Mouse (Mus musculus) lung, postnatal 4 days (tissue): Measurements from ENCODE around the gene Mroh3.

ENCODE experiments used
- DNase-seq, 2 experiments: peaks; one replicate each; pipeline ENCODE4 v3.0.0; 2021

Gene Mroh3

DNA sequence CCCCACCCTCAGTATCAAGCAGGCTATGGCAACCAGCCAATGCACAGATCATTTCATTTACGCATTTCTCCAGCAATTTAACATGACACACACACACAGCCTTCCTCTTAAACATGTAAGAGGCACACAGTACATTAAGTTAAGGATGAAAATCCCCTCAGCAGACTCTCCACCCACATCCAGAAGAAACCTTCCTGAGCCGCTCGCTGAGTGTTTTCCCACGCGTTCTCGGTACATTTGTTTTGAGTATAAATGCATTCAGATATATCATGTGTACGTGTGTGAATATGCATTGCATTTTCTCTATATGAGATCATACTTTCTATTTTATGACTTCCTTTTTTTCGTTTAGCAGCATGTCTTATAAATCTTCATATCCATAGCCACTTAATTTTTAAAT is 61.3 kb downstream of the Mroh3 start:
- no peak for DNase-seq

DNA sequence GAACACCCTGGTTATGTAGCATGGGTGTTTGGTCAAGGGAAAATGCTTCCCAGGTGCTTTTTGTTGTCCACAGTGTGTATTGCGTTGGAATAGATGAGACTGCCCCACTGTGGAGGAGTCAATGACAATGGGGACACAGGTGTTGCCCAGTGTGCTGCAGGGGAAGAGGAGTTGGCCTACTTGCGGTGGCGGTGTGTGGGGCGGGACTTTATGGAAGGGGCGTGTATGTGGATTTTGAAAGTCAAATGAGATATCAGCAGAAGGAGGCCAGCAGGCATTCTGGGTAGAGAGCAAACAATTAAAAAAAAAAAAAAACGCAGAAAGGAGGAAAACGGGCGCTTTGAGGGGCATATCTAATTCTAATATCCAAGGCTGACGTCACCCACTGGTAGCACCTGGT is 62.9 kb downstream of the Mroh3 start:
- no peak for DNase-seq

DNA sequence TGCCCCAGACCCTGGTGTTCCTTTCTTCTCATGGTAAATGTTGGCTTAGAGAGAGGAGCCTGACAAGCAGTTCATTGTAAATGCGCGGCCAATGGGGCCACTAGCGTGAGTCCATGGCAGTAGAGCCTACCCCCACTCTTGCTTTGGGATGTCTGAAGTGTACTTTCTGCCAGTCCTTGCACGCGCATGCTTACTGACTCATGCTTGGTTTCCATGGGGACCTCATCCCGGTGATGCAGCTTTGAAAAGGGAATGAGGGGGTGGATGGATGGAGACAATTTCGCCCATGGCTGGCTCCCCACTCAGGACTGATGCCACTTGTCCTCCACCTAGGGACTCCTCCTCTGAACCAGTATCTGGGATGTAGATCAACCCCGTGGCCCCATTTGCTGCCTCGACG is 69.1 kb downstream of the Mroh3 start:
- DNase-seq = no peak

DNA sequence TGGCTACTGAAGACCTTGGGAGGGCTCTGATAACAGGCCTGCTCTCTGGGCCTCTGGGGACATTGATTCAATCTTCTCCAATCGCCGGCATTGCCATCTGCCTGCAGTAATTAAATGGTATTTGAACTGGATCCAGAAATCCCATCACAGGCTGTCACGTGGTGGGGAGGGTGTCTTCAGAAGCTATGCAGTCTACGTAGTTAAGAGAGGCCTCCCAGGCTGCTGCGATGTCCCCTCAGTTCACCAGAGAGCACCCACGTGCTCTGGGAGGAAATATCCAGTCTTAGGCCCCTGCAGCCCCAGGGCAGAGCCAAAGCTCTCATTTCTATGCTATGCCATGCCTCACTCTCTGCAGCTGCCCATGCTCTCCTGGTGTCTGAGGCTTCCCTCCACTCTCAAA is 70.3 kb downstream of the Mroh3 start:
- no peak for DNase-seq

DNA sequence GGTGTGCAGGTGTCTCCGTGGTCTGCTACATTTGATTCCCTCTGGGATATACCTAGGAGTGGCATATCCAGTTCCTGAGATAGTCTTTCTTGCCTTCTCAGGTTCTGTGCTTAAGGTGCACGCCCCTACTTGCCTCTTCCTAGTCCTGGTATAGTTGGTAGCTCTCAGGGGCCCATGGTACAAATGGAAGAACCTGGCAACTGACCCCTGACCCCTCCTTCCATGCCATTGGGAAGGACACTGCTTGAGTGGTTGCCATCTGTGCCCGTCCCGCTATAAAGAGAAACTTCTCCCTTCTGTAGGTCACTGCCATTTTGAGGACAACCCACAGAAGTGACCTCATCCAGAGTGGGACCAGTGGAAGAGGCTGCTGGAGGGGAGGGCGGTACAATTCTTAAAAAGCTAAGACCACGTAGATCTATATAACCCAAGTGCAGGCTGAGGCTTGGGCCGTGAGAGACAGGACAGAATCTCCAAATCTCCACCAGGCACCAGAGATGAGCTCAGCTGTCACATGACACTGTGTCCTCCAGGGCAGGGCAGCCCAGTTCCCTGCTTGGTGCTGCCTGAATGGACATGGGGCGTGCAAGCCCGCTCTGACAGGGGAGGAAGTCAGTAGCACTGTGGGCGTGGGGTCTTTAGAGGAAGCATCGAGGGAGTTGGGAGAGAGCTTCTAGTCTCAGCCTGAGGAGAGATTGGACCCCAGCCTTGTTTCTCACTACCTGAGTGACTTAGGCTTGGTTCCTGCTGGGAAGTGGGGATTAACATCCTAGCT is 71.3 kb downstream of the Mroh3 start:
- DNase-seq = peak; percentile 49 to 51

GRCm38 (mm10) chr1:136139990-136140640 is 72.5 kb downstream of the Mroh3 start:
- peak; percentile 77 to 84 for DNase-seq

DNA sequence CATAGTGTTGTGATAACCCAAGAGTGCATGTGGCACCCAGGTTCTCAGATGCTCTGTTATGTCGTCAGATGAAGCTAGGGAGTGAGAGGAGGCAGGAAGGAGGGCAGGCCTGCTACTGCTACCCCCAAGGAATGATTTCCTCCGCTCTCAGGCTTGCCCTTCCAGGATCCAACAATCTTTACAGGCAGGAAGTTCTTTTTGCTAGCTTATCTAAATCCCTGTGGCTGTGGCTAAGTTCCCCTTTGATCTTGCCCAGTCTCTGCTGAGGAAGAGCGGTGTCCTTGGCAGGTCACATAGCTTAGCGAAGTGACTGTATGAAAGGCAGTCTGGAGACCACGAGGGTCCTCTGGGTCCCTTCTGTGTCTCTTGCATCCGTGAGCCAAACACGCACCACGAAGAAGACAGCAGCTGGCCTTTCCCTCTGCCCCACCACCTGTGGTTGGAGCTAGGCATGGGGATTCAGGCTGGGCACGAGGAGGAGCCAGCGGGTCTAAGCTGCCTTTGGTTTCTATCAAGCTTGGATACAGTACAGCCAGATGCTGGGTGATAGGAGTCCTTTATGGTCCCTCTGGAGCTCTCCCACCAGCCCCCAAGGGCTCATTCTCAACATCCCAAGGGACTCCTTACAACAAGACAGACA is 74.3 kb downstream of the Mroh3 start:
- DNase-seq = no peak

- DNase-seq = peak; percentile 67 to 78
These were observed 75.1 kb downstream of the Mroh3 start for GRCm38 (mm10) chr1:136137575-136137974.

- no peak for DNase-seq
These were observed 75.5 kb downstream of the Mroh3 start for GRCm38 (mm10) chr1:136137071-136137531.

DNA sequence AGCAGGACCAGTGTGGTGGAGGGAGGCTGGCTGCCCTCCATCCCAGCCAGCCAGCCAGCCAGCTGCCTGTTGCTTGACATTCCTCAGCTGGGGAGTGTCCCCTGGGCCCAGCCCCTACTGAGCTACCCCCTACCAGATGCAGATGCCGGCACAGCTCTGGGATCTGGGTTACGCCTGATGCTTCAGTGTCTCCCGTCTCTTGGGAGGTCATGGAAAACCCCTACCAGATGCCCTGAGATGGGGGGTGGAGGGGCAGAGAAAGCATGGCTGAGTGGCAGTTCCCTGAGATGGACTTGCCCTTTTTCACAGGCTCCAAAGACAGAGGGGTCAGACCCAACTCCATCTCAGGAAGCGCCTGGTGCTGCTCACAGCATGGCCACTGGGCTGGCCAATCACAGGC is 76.1 kb downstream of the Mroh3 start:
- DNase-seq = peak; percentile 51 to 79

DNA sequence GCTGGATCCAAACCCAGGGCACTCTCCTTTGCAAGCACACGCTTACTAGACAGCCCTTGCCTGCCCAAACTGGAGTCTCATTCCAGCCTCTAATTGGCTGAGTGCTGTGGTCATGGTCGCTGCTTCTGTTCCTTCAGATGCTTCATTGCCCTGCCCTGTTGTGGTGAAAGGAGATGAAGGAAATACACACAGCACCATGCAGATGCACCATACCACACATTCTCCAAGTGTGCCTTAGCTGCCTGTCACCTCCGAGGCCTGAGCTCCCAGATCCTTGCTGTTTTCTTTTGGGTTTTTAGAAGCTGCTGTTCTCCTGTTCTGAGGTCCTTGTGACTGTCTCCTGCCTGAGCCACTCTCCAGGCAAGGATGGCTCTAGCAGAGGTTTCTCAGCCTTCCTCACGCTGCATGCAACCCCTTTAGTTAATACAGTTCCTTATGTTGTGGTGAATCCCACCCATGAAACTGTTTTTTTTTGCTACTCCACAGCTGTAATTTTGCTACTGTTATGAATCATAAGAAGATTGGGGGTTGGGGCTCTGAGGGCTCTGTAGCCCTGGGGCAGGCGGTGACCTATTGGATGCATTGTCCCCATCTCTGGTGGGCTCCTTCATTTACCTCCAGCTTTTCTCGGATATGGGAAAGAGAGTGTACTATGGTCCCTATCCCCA is 76.7 kb downstream of the Mroh3 start:
- no peak for DNase-seq

DNA sequence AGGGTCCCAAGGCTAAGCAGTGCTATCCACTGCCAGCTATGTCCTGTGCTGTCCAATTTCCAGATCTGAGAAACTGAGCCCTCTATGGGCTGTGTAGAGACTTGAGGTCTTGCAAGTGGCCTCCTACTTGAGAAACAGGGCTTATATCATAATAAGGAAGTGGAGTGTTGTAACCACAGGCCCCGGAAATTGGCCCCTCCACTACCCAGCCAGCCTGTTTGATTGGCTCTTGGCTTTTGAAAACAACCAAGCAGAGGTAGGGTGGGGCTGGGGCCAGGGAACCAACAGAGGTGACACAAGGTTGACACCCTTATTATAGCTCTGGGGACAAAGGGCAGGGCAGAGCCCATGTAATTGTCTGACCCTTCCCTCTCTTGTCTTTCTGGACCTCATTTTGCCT is 77.6 kb downstream of the Mroh3 start:
- peak; percentile 78 to 87 for DNase-seq

DNA sequence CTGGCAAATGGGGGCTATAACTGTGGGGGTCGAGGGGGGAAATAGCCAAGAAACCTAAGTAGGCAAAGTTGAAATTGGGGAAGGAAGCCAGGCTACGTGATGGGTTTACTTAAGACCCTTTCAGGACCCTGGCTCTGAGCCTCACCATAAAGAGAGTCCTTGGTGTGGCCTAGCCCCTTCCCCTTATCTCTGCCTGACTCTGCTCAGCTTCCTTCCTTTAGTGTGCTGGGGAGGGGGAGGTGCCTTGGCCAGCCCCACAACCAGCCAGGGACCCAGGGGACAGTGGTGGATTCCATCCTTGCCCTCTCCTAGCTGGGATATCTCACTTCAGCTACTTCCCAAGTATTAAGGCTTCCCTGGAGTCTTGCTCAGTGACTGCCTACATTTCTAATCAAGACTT is 78.1 kb downstream of the Mroh3 start:
- DNase-seq = no peak

- DNase-seq = peak in 1 of 2 experiments; percentile 28
These were observed 78.9 kb downstream of the Mroh3 start for GRCm38 (mm10) chr1:136133570-136134240.

- no peak for DNase-seq
These were observed 80.0 kb downstream of the Mroh3 start for GRCm38 (mm10) chr1:136132386-136133201.
